Mouse (Mus musculus): ENCODE results near the gene Tns4.

- no peak for TF ChIP-seq HCFC1 (IDR thresholded peaks at IDR 0.05; ENCODE audit: borderline replicate concordance, insufficient read depth, low read length)
- no peak for TF ChIP-seq CHD2 (IDR thresholded peaks at IDR 0.05; ENCODE audit: low read depth, low read length)
- no peak for TF ChIP-seq ZNF384 (IDR thresholded peaks at IDR 0.05; ENCODE audit: low read depth, low read length)
- TF ChIP-seq ZC3H11A (IDR thresholded peaks at IDR 0.05; ENCODE audit: borderline replicate concordance, low read depth, low read length): no peak
- no peak for TF ChIP-seq MAFK (IDR thresholded peaks at IDR 0.05; ENCODE audit: insufficient read depth, low read depth, low read length)
These were observed 37.6 kb upstream of the Tns4 start for GRCm38 (mm10) chr11:99126482-99127253.

Measured in ES-E14 (cell line).